Mouse (Mus musculus) activated CD4-positive, CD25-positive, alpha-beta regulatory T cell, adult 4 months (primary cell): ENCODE results near the gene Ccdc13. TPM values are rescaled to one million over a fixed set of nuclear protein-coding genes. Genes with fewer than 3 reads are reported as not detected.

Experiments used
- ATAC-seq: one replicate; pipeline ENCODE4 v1.8.0; 2017
- polyA plus RNA-seq, 2 experiments: library from polyadenylated mRNA; unstranded; fragments of 100-300 nt; shearing (Covaris generic); gene quantifications; one replicate each; pipeline ENCODE4 v1.2.1; 2017

The Ccdc13 gene
- polyA plus RNA-seq, 2 experiments from 2014 or later, result not detected

DNA sequence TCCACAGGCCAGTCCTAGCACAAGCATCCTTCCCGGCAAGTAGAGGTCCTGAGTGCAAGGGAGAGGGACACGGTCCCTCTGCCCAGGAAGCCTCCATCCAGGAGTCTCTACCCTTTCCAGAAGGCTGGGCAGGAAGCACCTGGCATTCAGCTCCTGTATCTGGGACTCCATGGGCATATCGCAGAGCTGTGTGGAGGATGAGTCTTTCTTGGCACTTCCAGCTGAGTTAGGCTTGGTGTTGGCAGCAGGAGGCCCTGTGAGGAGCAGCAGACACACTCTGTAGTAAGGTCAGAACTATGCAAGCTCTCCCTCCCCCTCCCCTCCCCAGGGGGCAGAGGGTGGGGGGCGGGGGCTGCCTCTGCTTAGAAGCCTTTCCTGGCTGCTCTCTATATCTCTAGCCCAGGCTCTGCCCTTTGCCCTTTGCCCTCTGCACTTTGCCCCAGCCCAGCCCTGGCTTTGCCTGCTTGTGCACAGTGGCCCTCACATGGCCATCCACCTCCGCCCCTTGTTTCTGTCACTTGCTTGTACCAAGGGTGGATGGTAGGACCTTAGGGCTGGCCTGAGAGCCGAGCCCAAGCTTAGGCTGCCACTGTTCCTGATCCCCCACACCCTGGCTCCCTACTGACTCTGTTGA is 40.3 kb downstream of the Ccdc13 start:
- no peak for ATAC-seq

DNA sequence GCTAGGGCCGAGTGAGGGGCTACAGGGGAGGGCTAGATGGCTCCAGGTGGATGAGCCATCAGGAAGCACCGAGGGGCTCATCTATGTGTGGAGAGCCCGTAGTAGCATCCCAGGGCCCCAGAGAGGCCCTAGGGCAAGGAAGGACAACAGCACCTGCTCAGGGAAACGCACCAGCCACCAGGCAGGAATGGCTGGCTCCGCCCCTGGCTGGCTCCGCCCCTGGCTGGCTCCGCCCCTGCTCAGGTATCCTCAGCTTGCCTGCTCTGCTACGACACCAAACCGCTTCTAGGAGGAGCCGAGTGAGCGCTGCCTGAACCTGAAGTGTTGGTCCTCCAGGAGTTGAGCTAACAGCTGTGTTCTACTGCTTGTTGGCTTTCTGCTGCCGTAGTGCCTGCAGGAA is 41.5 kb downstream of the Ccdc13 start:
- ATAC-seq, result no peak

DNA sequence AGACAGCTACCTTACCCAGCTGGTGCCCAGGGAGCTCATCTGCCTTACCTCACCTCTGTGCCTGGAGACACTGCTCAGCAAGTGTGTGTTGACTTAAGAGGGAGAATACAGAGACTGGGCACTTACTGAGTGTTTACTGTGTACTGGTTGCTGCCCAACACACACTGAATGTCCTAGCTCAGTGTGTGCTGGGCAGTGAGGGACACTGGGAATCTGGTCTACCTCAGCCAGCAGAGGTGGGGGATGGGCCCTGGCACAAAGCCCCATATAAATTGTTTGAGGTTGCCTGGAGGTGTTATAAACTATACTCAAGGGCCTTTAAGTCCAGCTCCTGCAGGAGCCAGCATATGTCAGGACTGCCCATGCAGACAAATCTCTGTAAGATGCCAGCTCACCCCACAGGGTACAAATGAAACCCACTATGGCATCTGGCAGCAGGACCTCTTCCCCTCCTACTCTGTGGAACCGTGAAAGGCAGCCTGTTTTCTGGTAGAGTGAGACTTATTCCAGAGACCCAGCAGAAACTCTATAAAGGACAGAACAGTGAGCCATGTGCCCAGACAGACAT is 44.2 kb downstream of the Ccdc13 start:
- ATAC-seq, result no peak

DNA sequence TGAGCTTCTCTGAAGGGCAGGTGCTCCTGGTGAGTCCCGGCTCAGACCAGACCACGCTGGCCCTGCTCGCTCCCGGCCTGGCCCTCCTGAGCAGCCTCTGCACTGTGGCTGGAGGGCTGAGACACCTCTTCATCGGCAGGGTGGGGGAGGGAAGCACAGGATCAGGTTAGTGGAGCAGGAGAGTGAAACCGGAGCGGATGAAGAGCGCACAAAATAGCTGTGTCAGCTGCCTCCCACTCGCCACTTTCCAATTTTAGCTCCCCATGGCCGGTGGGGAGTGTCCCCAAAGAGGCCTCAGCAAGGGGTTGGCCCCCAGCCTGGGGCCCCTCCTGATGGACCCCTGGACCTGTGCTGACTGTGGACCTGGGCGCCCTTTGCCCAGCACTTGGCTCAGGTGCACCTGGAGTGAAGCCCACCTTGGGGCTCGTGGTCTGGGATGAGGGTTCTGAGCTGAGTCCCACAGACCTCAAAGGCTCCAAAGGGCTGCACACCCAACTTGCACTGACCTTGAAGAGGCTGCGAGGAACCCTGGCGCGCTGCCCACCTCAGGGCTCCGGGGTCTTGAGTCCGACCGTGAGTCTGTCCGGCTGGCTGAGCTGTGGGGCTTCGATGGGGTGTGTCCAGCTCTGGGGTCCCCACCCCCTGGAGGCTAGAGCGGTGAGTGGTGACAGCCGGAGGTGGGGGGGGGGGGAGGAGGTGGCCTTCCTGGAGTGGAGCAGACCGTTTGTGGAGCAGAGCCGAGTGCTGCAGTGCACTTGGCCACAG is 47.3 kb downstream of the Ccdc13 start, which contains the start of gene Hhatl:
Hhatl (minus strand) TSS at position 751 of the 765 bp plus-strand sequence.
- no peak for ATAC-seq

DNA sequence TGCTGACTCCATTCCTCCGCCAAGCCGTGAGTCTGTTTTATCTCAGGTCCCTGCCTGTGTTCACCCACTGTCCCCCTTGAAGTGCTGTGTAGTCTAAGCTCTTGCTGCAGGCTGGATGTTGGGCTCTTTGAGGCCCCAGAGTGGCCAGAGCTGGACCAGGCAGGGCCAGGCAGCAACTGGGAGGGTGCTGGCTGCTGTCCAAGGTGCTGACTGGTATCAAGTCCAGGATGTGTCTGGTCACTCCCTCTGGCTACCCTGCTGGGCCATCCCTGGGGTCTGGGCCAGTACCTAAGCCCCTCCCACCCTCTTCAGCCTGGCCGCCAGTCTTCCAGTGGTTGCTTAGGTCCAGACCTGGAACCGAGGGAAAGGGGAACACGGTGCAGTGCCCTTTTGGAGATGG is 48.1 kb downstream of the Ccdc13 start:
- ATAC-seq, result no peak

DNA sequence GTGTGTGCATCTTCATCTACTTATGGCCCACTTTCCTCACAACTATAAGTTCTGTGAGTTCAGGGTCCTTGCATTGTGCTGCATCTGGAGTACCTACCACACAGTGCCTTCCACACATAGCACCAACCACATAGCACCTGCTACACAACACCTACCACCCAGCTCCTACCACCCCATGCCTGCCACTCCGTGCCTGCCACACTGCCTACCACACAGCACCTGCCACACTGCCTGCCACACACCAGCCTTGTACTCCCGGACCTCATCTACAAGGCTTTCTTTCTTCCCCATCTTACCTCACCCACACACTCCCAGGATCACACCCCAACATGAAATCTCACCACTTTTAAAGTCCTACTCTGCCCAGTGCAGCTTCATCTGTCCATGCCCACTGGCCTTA is 52.9 kb downstream of the Ccdc13 start:
- ATAC-seq, result no peak

DNA sequence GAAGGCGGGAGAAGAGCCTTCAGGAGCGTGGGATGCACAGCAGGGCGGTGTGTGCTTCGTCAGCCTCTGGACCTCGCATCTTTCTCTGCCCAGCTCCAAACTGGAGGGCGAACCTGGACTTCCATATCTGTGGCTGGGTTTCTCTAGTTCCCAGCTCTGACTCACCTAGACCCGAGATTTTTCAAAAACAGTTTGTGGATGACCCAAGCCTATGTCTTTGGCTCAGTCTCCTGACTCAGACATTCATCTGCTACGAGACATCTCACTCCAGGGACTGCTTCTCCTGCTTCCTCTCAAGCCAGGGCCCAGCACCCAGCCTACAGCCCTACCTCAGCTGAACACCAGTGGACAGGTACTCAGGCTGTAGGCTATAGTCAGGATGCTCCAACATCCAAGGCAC is 54.0 kb downstream of the Ccdc13 start:
- ATAC-seq, result no peak

DNA sequence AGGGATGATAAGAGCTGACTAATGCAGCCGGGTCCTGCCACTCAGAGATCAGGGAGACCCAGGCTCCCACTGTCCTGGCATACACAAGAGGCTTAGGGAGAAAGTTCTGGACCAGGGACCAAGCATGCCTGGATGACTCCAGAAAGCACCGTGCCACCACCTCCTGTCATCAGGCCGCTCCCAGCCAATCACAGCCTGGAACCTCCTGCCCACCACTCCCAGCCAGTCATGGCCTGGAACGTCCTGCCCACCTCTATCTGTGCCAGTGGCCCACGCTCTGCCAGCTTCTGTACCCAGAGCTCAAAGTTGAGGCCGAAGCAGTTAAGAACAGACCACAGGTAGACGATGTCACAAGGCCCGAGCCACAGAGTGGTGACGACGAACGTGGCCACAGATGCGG is 54.5 kb downstream of the Ccdc13 start:
- ATAC-seq, result no peak

DNA sequence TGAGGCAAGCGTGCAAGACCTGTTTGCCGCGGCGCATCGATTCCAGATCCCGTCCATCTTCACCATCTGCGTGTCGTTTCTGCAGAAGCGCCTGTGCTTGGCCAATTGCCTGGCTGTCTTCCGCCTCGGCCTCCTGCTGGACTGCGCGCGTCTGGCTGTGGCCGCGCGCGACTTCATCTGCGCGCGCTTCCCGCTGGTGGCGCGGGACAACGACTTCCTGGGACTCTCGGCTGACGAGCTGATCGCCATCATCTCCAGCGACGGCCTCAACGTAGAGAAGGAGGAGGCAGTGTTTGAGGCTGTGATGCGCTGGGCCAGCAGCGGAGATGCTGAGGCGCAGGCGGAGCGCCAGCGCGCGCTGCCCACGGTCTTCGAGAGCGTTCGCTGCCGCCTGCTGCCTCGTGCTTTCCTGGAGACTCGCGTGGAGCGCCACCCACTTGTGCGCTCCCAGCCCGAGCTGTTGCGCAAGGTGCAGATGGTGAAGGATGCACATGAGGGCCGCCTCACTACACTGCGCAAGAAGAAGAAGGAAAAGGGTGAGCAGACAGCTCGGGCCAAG is 61.1 kb downstream of the Ccdc13 start:
- ATAC-seq, result no peak

DNA sequence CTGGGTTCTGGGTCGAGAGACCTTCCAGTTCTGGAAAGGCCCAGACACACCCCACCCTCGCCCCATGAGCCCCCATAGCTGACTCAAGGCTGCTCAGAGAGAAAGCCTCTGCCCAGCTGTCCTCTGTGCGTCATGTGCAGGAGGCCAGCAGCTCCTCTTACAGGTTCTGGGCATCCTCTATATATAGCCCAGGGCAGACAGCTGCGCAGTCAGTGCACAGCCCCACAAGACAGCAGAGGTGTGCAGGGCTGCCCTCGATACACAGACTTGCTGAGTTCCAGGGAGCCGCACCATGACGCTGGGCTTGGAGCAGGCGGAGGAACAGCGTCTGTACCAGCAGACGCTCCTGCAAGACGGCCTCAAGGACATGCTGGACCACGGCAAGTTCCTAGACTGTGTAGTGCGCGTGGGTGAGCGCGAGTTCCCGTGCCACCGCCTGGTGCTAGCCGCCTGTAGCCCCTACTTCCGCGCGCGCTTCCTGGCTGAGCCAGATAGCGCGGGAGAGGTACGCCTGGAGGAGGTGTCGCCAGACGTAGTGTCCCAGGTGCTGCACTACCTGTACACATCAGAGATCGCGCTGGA is 61.7 kb downstream of the Ccdc13 start, which contains the start of gene Klhl40:
Klhl40 (plus strand) TSS at position 124 of the 582 bp plus-strand sequence.
- ATAC-seq, result no peak

DNA sequence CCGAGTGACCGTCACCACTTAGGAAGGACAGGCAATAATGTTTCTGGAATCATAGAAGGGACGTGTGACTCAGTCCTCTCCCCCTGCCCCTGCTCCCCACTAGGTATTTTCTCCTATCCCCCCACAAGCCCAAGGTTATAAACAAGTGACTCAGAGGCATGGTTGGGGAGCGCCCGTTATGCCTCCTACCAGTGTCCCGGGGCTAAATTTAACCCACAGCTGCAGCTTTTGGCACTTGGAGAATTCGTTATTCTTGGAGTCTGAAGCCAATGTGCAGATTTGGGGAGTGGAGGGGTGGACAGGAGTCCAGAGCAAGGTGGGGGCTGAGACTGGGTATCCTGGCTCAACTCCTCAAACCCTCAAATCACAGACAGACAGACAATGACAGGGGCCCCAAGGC is 62.8 kb downstream of the Ccdc13 start:
- ATAC-seq, result no peak

DNA sequence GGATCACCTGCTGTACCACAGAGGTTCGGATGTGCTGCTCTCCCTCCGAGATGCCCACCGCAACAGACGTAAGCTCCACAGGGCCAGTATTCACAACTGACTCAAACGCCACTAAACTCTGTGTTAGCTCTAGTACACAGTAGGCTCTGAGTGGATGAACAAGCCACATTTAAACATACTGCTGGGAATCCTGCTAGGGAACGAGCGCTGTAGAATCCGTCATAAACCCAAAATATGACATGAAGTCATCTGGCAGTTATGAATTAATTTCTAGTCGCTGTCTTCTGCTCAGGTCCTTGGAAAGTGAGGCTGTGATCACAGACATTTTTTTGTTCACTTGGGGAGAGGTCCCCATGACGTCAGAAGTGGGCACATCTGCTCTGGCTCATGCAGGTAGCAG is 63.3 kb downstream of the Ccdc13 start:
- ATAC-seq, result no peak

DNA sequence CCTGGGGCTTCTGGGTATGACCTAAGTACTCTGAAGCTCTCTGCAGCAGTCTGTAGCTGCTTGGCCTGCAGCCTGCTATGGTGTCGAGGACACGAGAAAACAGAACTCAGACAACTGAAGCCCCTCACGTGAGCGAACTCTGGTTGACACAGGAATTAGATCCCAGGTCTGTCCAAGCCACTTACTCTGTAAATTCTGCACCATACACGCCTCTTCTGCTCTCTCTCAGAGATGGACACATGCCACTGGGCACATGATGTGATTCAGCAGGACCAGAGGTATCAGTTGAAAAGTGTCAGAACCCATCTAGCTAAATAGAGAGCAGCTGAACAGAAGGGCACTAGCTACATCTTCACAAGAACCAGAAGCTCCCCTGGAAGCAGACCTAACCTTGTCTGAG is 66.8 kb downstream of the Ccdc13 start:
- ATAC-seq, result no peak

DNA sequence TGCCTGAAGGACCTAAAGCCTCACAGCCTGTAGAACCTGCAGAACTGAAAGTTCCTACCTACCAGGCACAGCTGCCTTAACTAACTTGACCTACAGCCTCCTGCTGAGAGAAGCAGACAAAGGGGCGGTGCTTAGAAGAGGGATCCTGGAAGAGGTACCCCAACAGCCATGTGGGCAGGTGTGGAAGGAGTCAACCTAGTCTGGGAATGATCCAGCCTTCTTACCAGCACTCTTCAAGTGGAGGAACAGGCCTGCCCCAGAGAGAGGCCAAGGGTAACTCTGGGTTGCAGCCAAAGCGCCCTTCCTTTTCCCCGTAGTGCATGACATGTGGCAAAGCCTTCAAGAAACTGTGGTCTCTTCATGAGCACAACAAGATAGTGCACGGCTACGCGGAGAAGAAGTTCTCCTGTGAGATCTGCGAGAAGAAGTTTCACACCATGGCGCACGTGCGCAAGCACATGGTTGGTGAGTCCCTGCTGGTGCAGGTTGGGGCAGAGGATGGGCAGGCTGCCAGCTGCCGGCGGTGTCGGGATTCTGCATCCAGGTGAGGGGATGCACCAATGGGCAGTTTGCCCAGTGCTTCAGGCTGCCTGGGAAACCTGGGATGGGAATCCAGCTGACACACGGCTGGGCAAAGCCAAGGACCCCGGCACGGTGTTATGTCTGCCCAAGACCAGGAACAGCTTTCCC is 74.0 kb downstream of the Ccdc13 start:
- no peak for ATAC-seq

DNA sequence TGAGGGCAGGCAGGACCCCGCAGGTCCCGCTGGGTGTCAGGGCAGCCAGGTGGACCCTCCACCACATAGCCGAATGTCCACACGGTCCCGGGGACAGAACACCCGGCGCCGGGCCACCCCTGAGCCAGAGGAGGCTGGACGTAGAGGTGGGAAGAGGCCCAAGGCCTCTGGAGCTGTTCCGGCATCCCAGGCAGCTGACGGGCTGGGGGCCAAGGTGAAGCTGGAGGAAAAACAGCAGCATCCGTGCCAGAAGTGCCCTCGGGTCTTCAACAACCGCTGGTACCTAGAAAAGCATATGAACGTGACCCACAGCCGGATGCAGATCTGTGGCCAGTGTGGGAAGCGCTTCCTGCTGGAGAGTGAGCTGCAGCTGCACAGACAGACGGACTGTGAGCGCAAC is 75.5 kb downstream of the Ccdc13 start:
- no peak for ATAC-seq

DNA sequence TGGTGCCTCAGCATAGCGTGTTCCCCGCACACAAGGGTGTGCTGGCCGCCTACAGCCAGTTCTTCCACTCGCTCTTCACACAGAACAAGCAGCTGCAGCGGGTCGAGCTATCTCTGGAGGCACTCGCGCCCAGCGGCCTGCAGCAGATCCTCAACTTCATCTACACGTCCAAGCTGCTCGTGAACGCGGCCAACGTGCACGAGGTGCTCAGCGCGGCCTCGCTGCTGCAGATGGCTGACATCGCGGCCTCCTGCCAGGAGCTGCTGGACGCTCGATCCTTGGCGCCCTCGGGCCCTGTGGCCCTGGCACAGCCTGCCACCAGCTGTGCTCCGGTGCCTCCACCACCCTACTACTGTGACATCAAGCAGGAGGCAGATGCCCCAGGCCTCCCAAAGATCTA is 76.5 kb downstream of the Ccdc13 start:
- no peak for ATAC-seq

DNA sequence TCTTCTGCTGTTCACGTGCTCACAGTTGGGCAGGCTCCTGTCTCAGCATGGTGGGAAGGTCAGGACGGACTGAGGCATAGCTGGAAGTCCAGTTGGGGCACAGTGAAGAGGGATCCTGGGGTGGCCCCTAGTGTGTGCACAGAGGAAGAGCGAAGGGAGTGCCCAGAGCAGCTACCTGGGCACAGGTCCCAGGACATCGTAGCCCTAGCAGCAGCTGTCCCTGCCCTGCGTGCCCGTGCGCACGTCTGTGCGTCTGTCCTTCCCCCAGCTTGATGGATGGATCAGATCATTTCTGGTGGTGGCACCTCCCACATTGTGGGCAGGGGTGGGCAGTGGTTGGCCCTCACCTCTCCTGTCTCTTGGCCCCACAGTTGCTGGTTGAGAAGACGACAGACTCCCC is 77.0 kb downstream of the Ccdc13 start:
- ATAC-seq, result no peak

DNA sequence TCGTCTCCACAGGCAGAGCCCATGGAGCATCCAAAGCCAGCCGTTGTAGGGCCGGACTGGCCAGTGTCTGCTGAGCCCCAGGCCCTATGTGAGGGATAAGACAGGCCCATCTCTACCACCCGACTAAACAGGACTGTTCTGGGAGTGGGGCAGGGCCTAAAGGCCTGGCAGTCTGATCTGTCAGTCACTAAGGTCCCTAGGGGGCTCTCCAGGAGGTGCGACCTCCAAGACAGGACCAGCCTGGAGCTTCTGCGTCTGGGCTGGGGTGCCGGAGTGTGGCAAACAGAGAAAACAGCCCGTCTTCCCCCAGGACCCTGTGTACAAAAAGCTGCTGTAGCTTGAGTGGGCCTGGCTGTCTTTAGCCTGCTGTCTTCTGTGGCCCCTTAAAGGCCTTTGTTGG is 77.5 kb downstream of the Ccdc13 start:
- no peak for ATAC-seq

DNA sequence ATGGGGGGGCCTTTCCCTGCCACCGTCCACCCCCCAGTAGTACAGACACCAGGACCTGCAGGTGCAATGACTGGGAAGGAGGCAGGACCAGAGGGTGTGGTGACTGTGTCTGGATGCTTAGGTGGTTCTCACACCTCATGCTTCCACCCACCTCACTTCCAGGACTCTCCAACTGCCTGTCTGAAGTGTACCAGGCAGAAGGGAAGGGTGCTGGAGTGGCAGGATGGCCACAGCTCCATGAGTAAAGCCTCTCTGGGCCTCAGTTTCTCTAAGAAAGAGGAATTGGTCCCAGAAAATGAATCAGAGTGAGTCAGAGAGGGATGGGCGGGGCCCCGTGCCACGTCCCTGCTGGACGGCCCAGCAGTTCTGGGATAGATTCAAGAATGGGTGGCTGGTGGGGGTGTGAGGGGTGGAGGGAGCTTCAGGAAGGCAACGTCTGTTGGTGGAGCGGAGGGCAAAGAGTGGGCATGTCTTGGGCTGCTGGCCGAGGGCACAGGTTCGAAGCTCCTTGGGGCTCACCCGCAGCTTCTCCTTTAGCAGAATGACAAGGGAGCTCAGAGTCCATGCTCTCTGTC is 78.1 kb downstream of the Ccdc13 start:
- ATAC-seq, result no peak

DNA sequence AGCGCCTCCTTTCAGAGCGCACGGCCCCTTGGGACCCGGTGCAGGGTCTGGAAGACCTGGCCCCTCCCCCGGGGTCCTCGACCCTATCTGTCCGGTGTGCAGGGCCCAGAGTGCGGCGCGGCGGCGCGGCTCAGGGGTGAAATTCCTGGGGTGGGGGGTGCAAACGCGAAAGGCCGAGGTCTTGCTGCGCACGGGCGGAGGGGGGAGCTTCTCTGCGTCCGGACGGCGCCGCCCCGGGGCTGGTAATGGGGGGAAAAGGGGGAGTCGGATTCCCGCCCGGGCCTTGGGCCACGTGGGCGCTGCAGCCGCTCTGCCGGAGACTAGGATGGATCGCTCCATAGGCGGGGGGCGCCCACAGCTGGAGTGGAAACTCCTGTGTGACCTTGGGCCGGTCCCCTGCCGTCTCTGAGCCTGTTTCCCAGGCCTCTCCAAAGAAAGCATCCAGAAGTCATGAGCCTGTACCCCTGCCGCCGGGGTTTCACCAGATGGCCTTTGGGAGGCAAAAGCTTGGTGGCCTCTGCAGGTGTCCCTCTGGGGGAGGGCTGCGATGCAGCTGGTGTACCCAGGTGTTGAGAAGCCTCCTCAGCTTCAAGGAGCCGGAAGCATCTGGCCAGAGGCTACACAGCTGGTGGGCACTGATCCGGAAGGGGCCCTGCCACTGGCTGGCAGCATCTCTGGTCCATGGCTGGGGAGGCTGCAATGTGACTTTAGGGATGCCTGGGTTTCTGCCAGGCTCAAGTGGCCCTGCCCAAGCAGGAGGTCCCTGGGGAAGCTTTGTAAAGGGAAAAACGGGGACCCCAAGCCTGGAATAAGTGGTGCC is 78.8 kb downstream of the Ccdc13 start:
- no peak for ATAC-seq
